Mouse (Mus musculus) gastrocnemius, adult 8-10 months (tissue): ENCODE measurements around the gene Ints6l. TPM values are rescaled to one million over a fixed set of nuclear protein-coding genes. Genes with fewer than 3 reads are reported as not detected.

Experiments
- DNase-seq, 2 experiments: peaks; one replicate each; pipeline ENCODE4 v3.0.0; 2022; ENCODE audit warnings: low spot score in 2 of 2
- total RNA-seq, 4 experiments: library from RNA; stranded (reverse); gene quantifications; 2 replicates each; pipeline ENCODE4 v1.2.4; 2022

The Ints6l gene
- 1 to 10 TPM; 3.4 to 6.5 (median 4.1) TPM for total RNA-seq

DNA sequence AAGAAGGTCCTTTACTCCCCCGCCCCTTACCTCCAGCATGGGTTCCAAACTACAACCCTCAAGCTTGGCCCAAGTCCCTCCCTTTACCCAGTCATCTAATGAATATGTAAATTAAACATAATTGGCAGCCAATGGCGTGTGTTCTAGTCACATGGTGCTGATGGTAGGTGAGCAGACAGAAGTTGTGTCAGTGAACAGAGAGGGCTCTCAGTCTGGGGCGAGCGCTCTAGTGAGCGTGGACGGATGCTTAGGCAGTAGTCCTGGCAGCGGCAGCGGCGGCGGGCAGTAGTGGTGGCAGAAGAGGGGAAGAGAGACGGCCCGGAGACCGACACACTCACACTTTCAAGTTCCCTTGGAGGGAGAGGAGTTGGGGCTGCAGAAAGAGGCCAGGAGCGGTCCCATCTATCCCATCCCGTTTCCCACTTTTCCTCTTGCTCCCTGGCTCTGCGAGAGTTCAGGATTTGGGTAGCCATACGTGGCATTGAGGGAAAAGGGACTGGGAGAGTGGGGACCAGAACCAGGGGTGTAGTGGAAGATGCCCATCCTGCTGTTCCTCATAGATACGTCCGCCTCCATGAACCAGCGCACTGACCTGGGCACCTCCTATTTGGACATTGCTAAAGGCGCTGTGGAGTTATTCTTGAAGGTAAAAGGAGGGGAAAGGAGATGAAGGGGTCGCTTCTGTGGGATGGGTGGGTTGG is at the start of gene Ints6l:
Ints6l (plus strand) TSS at position 187 of the 701 bp plus-strand sequence.
- peak; percentile 38 to 52 for DNase-seq

- DNase-seq: no peak
Observed at GRCm38 (mm10) chrX:56405482-56405881, 49.2 kb upstream of the Ints6l start.

DNA sequence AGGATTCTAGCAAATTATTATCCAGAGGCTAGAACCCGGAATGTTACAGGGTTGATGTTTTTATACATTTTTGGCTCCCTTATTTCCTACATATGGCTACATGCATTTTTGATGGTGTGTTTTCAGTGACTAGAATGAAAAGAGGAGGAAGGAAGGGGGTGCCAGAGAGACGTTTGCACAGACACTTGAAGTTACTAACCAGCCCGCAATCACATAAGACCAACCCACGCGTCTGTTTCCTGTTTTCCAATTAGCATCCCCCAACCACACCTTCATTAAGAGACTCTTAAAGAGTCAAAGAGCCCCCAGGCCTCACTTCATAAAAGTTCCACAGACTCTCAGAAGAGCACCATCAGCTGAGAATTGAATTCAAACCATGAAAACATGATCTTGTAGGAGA is 48.5 kb upstream of the Ints6l start:
- no peak for DNase-seq

GRCm38 (mm10) chrX:56416277-56416676 is 38.4 kb upstream of the Ints6l start:
- no peak for DNase-seq

DNA sequence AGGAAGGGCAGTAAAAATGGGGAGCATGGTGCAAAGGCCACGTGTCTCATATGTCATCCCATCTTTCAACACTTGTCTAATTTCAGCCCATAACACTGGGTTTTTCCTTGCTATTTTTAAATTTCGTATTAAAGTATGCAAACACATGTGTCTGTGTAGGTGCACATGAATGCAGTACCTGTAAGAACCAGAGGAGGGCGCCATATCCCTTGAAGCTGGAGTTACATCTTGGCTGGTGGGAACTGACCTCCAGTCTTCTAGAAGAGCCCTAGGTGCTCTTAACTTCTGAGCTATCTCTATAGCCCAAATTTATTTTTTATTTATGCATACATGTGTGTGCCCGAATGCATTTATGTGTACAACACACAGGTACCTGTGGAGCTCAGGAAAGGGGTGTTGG is 37.1 kb upstream of the Ints6l start:
- DNase-seq: no peak

DNA sequence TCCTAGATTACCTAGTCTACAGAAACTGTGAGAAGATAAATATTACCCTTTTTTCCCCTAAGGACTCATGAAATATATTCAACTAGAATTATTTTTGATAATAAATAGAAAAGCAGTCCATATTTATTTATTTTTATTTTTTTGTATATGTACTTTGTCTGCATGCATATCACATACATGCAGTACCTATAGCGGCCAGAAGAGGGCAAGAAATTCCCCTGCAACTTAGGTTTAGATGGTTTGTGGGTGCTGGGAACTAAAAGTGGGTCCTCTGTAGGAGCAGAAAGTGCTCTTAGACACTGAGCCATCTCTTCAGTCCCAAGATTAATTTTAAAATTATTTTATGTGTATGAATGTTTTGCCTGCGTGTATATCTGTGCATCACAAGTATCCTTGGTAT is 24.1 kb upstream of the Ints6l start:
- DNase-seq: no peak

DNA sequence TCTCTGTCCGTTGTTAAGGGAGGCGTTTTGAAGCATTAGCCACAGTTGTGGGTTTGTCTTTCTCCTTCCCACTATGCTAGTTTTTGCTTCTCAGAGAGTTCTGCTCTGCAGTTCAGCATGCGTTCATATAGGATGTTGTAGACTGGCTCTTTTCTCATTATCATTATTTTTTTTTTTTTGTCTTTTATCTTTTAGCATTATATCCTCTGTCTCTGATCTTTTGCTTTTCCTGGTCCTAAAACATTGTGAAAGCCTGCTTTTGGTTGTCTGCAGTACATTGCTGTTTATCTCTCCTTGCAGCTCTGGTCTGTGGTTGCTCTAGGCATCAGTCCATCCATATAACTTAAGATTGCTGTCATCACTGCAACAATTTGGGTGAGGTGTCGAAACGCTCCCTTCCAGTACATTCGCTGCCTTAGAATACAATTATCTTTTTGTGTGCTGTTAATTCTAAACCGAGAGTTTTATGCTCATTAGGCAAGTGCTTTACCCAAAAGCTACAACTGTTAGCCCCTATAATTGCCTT is 18.8 kb upstream of the Ints6l start:
- DNase-seq: no peak

- DNase-seq: peak in 1 of 2 experiments; percentile 15
Observed at GRCm38 (mm10) chrX:56446487-56447428, 7.9 kb upstream of the Ints6l start.

- DNase-seq: no peak
Observed at GRCm38 (mm10) chrX:56447524-56448015, 7.1 kb upstream of the Ints6l start, which contains the start of gene Gm2174. Gene Gm2174 (plus strand): TSS chrX:56447965.

DNA sequence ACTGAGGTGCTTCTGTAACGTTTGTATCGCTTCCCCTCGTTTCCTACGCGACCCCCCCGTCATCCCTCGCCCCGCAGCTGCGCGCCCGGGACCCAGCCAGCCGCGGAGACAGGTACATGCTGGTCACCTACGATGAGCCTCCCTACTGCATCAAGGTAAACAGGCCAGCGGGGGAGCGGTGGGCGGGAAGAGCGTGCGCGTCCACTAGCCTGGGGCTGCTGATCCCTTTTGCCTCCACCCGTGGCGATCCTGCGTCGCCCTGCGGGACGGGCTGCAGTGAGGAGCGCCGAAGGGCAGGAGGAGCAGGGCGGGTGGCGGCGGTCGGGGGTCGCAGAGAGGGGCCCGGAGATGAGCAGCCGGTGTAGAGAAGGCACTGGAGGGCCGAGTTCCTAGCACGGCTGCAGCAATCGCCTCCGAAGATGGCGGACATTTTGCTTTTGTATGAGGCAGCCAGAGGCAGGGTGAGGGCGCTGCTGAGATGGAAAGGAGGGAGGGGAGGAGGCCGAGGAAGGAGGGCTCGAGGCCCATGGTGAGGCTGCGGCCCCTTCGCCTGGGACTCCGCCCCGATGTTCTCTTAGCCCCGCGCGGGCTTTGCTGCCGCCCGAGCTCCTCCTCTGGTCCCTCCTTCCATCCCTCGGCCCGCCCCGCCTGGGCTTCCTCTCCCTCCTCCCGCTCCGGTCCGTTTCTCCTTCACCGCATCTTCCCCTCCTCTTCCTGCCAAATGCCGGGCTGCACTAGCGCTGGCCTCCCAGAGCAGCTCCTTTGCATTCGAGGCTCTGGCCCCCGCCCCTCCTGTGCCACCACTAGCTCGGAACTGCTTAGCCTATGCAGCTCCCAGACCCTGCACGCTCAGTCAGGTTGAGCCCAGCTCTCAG is 952 bp downstream of the Ints6l start:
- DNase-seq: peak; percentile 69 to 83

DNA sequence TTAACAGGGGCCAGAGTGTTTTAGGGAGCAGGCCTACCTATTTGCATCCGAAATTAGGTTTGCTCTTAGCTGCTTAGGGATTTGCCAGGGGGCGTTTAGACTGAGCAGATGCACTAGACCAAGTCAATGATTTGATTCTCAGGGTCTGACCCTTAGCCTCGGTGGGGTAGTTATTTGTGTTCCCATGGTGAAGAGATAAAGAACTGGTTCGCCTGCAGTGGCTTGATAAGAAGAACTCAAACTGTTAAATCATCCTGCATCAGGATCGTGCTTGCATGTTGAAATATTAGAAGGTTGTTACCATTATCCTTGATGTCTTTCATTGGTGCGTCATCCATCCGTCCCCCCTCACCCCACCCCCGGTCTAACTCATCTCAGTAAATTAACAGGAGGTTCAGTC is 1.7 kb downstream of the Ints6l start:
- DNase-seq: no peak

- DNase-seq: no peak
Observed at GRCm38 (mm10) chrX:56462020-56462933, 7.6 kb downstream of the Ints6l start.

DNA sequence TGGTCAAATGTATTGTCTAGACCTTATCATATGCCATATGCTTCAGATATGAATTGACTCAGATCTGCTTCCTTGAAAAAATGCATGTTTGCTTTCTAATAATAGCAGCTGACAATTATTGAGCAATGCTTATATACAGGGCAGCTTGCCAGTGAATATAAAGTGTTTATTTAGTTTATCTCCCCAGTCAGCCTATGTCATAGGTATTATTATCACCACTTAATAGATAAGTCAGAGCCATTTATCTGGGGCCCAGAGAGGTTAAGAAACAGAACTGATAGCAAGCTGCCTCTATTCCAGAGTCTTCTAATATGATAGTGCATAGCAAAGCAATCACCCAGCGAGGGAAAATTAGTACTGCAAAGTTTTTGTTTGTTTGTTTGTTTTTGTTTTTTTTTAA is 10.2 kb downstream of the Ints6l start:
- DNase-seq: no peak

GRCm38 (mm10) chrX:56467688-56468087 is 13.0 kb downstream of the Ints6l start:
- DNase-seq: no peak

- DNase-seq: no peak
Observed at GRCm38 (mm10) chrX:56468422-56468821, 13.8 kb downstream of the Ints6l start.

DNA sequence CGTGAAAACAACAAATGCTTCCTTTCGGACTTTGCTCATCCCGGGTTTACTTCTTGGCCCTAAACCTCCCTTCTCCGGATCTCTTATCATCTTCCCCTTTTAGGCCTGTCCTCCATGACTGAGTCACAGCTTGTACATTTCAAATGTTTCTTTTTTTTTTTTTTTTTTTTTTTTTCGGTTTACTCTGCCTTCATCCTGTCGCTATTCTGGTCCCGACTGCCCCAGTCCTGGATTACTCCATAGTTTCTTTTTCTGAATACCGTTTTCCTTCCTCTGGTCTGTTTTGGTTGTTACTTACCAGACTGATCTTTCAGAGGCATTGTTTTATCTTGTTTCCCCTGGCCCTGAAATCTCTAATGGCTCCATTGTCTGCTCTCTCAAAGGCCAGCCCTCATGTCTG is 19.4 kb downstream of the Ints6l start:
- DNase-seq: no peak

GRCm38 (mm10) chrX:56477553-56477952 is 22.9 kb downstream of the Ints6l start:
- no peak for DNase-seq

DNA sequence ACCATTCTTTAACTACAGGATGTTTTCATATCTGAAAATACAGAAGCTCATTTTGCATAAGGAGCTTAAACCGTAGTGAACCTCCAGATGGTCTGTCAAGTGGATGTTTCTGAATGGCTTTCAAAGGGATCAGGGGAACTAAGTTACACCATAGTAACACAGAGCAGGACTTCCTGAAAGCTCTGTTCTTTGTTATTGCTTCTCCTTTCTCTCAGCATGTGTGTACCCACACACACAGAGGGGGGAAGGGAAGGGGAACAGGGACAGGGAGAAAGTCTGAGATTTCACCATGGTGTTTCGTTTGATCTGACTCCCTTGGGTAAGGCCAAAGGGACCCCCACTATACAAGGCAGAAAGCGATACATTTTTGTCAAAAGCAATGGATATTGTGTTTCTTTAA is 27.2 kb downstream of the Ints6l start:
- no peak for DNase-seq

- peak; percentile 51 to 55 for DNase-seq
Observed at GRCm38 (mm10) chrX:56489758-56490157, 35.1 kb downstream of the Ints6l start.

DNA sequence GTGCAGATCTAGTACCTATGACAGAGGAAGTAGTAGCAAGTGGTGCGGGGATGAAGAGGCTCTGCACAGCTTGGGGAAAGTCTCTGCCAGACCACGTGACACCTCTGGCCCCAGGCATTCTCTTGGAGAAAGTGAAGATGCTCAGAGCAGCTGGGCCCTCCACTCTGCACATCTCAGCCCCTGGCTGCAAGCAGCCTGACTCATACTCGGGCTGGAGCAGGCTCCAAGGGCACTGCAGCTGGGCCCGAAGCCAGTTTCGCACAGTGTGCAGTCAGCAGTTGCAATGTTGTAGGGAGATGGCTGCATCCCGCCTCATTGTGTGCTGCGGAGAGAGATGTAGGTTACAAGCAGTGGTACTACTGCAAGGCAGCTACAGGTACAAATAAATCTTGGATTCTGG is 42.6 kb downstream of the Ints6l start:
- peak in 1 of 2 experiments; percentile 12 for DNase-seq
